Mouse (Mus musculus) yolk sac, embryonic 10.5 days (tissue): ENCODE results near the gene Vstm2l.

Experiments
- DNase-seq: peaks from one replicate; pipeline ENCODE4 v3.0.0-alpha.2; 2017; ENCODE audit warnings: low spot score

Gene Vstm2l

GRCm38 (mm10) chr2:157914105-157914764, at the start of gene Vstm2l:
TSS of gene Vstm2l (plus strand) at chr2:157914653.
- no peak for DNase-seq

GRCm38 (mm10) chr2:157867126-157867525, 47.3 kb upstream of the Vstm2l start:
- no peak for DNase-seq

DNA sequence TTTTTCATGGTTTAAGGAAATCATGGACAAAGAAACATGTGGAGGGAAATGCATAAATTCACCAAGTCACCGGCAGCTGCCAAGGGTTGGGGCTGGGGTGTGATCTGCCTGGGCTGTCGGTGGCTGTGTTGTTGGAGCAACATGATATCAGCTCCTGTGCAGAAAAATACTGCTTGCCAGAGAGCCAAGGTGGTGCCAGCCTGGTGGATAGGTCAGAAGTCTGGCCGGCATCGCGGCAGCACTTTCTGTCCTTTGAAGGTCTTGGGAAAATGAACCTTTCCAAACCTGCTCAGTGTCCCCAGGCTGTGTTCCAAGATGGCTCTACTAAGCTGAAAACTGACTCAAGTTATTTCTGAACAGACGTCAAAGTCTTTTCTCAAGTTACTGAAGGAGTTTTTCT, 44.2 kb upstream of the Vstm2l start:
- no peak for DNase-seq

DNA sequence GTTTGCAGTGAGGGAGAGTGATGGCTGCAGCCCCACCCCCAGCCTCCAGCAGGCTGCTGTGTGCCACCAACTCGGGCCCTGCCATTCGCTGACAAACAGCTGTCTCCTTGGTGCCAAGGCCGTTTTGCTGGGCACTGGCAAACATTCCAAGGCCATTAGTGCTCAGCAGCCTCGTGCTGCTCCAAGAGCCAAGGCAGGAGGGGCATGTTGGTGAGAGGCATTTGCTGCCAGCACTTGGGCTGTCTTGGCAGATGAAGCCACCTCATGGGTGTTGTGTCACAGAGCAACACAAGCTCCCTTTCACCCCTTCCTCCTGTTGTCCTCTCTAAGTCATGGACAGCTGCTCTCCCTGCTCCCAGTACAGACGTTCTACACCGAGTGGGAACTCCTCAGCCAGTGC, 41.2 kb upstream of the Vstm2l start:
- DNase-seq: no peak

DNA sequence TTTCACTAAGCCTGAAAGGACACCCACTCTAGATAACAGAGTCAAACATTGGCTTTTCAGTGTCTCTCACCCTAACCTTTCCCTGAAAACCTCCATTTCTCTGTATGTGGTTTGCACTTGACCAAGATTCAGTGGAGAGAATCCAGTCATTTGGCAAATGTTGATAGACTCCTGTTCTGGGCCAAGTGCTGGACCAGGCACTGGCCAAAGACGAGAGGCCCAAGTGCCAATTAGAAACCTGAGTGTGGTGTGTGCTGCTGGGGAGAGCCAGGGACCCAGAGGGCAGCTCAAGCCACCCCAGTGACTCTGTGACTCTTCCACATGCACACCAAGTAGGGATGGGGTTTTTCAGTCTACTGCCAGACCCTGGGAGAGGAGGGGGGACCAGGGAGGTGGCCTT, 40.8 kb upstream of the Vstm2l start:
- DNase-seq: no peak

DNA sequence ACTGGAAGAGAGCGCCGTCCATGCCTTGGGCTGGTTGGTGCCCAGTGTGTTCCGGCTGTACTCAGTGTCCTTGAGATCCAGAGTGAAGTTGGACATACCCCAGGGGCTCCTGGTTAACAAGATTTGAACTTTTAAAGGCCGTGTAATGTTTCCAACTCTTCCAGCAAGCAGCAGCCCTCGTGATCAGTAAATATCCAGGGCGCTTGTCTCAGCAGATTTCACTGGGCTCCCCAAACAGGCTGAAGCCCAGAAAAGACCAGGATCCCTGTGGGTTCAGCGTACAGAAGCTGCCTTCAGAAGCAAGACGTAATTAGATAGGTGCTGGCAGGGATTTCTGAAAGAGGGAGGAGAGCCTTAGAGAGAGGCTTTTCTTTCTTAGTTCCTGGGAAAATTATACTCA, 39.3 kb upstream of the Vstm2l start:
- no peak for DNase-seq

DNA sequence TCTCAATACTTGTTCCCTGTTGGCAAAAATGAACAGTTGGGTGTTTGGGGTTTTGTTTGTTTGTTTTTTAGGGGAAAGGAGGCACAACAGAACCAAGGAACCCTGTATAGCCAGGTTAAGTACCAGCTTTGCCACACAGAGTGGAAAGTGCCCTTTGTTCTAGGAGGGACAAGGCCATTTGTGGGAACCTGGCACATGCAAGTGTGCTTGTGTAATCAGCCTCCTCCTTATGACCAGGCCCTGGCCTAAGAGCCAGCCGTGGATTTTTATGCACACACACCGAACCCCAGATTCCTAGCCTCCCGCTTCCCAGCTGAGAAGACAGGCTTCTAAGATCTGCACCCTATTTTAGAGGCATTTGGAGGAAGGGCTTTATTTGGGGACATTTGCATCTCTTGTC, 37.1 kb upstream of the Vstm2l start:
- no peak for DNase-seq

DNA sequence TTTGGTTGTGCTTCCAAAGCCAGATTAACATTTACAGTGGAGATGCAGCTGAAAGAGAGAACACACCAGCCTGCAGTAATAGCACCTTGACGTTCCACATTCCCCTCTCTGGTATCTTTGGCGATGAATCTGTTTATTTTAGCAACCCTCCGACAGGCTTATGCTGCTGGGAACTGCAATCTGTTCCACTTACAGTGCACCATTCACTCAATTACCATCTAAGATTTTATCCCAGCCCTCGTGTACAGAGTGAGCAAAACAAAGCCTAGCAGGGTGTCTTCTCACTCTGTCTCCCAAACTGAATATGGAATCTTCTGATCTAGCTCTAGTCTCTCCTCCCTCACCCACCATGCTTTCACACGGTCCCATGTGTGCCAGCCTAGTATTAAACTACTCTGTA, 36.5 kb upstream of the Vstm2l start:
- no peak for DNase-seq

- no peak for DNase-seq
Observed at GRCm38 (mm10) chr2:157881939-157882338, 32.5 kb upstream of the Vstm2l start.

DNA sequence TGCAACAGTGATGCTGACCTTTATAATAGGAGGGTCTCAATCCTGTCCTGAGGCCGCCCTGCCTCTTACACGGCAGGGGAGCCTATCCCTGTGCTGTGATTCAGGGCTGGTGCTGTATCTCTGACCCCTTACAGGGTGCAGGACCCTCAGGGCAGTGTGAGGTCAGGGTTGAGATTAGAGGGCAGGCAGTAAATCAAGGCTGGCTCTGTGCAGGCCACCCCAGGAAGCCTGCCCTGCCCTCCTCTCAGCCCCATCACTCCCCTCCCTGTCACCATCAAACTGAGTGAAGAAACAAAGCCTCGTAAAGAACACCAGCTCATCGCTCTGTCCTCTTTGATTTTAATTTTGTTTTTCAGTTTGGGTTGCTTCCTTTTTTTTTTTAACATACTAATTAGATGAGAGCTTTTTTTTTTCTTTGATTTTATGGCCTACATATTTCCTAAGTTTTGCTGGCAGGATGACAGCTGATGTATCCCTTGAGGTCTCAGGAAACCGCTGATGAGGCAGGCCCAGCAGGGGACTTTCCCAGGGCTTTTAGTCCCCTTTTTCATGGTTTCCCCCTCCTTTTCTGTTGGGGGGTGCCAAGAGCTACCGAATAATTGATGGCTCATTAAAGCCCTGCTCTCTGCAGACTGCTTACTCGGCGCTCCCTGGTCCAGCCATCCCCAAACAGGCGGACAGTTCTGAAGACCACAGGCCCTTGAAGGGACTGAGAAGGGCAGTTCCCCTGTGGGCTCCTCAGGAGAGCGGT, 27.0 kb upstream of the Vstm2l start:
- DNase-seq: peak; percentile 61

GRCm38 (mm10) chr2:157891166-157891565, 23.3 kb upstream of the Vstm2l start:
- no peak for DNase-seq

DNA sequence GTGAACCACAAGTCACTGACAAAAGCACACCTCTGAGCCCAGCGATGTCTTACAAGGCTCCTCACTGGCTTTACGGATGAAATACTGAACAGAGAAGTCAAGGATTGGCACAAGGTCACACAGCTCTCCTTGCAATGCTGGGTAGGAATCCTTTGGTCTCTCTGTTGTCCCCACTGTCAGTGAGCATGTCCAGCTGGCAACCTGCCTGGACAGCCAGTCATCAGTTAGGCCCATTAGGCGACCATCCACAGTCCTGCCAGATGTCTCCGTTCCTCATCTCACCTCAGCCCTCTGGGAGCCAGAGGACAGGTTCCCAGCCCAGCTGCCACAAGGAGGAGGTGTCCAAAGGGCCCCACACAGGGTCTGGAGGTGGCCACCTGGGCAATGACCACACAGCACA, 17.3 kb upstream of the Vstm2l start:
- no peak for DNase-seq

GRCm38 (mm10) chr2:157913204-157913636, 1.2 kb upstream of the Vstm2l start:
- DNase-seq: peak; percentile 86

DNA sequence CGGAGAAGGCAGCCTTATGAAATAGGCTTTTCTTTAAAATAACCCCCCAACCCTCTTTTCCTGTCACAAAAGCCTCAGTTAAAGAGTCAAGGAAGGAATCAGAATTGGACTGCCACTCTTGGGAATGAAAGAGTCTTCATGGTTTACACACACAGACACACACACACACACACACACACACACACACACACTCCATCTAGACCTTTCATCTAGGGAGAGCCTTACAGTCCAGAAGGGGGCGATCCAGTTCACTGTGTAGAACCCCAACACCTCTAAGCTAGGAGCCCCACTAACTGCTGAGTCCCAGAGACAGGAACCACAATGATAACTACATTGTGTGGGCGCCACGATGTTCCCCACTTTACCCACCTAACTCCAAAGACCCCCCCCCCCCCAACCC, 748 bp upstream of the Vstm2l start:
- no peak for DNase-seq

- no peak for DNase-seq
Observed at GRCm38 (mm10) chr2:157914889-157915517, 550 bp downstream of the Vstm2l start.

DNA sequence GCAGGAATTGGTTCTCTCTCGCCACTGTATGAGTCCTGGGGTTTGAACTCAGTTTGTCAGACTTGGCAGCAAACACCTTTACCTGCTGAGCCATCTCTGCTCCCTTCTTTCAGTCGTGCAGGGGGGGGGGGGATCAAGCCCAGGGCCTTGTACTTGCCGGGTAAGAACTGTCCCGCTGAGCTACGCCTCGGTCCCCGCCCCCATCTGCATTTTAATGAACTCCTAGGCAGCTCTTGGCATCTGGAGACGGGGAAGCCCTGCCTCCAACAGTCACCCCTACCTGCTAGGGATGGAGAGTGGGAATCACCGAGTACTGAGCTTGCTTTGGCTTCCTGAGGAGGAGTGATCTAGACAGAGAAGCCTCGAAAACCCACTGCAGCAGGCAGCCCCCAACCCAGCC, 4.1 kb downstream of the Vstm2l start:
- DNase-seq: no peak

DNA sequence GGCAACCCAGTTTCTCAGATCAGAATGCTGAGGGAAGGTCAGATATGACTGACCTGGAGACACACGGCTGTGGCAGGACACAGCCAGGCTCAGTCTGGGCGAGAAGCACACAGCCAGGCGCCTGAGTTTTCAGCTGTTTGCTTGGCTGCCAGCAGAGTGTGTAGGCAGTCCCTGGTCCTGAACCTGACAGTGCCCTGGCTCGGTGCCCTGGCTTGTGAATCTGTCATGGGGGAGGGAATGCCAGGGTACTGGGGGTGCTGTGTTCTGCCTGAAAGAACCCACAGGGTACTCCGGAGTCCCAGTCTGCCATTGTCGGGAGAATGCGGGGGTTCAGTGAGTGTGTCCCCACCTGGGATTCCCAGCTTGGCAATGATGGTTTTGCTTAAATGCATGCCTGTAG, 7.1 kb downstream of the Vstm2l start:
- no peak for DNase-seq

- no peak for DNase-seq
Observed at GRCm38 (mm10) chr2:157923406-157923805, 9.0 kb downstream of the Vstm2l start.

DNA sequence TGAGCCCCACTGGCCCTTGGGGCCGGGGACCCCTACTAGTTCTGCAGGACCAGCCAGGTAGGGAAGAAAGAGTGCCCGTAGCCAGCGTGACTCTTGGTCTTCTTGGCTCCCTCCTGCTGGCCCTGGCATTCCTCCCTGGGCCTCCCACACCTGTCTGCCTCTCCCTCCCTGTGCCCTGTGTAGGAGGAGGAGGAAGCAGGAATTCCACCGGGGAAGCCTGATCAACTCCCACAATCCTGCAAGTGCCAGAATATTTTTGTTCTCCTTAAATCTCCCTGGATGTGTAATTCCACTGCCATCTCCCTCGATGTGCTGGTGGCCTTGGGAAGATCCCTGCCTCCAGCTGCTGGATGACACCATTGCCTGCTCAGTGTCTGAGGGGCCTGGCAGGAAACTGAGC, 10.1 kb downstream of the Vstm2l start:
- no peak for DNase-seq

GRCm38 (mm10) chr2:157926502-157926901, 12.0 kb downstream of the Vstm2l start:
- DNase-seq: no peak

DNA sequence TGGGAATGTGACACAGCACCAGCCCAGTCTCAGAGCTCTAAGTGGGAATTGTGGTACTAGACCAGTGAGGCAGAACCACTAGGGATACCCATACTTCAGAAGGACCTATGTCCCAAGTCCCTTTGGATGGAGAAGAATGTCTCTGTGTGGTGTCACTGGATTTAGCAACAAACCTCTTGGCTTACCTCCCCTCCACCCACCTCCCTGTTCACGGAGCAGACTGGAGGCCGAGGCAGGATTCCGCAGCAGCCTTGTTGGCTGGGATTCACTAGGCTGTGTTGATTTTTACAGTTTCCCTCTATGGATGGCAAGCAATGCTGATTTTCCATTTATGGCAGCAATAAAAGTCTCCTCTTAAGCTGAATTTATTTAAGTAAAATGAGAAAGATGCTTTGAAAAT, 12.5 kb downstream of the Vstm2l start:
- DNase-seq: no peak

GRCm38 (mm10) chr2:157927397-157927796, 12.9 kb downstream of the Vstm2l start:
- DNase-seq: no peak

DNA sequence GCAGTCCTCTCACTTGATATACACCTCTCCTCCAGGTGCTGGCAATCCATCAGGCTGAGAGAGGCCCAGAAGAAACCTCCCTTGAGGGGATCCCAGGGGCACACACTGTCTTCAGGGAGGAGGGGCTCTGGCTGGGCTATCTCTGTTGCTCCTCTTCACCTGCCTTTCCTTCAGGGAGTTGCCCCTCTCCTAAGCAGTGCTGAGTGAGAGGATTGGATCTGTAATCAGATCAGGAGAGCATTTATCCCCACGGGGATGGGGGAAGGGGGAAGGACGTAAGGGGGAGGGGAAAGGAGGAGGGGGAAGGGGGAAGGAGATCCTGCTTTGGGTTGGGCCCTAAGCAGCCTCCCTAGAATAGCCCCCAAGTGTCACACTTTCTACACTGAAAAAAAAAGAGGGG, 13.4 kb downstream of the Vstm2l start:
- no peak for DNase-seq
